Mouse (Mus musculus) liver, embryonic 14.5 days (tissue): ENCODE results near the gene Plekha5. TPM values are rescaled to one million over a fixed set of nuclear protein-coding genes. Genes with fewer than 3 reads are reported as not detected.

Experiments used
- ATAC-seq: fragments of 200-750 bp; cut with Nextera tagmentation; 2 replicates; pipeline ENCODE4 v1.8.0; 2017; ENCODE audit warnings: moderate number of reproducible peaks, mild to moderate bottlenecking, moderate library complexity; ENCODE audit not compliant: insufficient read depth
- DNase-seq, 3 experiments: peaks; one replicate each; pipeline ENCODE4 v3.0.0-alpha.2; 2012 to 2013; ENCODE audit warnings: low read depth in 3 of 3, low spot score in 3 of 3
- H3K27ac ChIP-seq: fragments of 300-500 bp; sonication (generic); 2 replicates; pipeline ENCODE4 v1.5.1; 2014; ENCODE audit warnings: moderate library complexity, mild to moderate bottlenecking, control low read depth, inconsistent platforms
- H3K27me3 ChIP-seq: fragments of 300-500 bp; sonication (generic); 2 replicates; pipeline ENCODE4 v1.6.1; 2014; ENCODE audit warnings: mild to moderate bottlenecking, low read length, moderate library complexity; ENCODE audit not compliant: control insufficient read depth, insufficient read depth
- H3K36me3 ChIP-seq: fragments of 300-500 bp; sonication (generic); replicated peaks from 2 replicates; pipeline ENCODE4 v1.6.1; 2014; ENCODE audit warnings: low read depth; ENCODE audit not compliant: control insufficient read depth, insufficient read depth
- H3K4me1 ChIP-seq, 2 experiments: fragments of 200-500 bp in 1 of 2; fragments of 300-500 bp in 1 of 2; sonication (generic) in 1 of 2; replicated peaks; 2 replicates each; pipeline ENCODE4 v1.6.1; 2012 to 2014; ENCODE audit warnings: antibody characterized with exemption in 1 of 2, inconsistent platforms in 1 of 2, low read length in 1 of 2; ENCODE audit not compliant: control insufficient read depth in 2 of 2, insufficient read depth in 2 of 2
- H3K4me2 ChIP-seq: fragments of 300-500 bp; sonication (generic); 2 replicates; pipeline ENCODE4 v1.6.1; 2014; ENCODE audit warnings: low read depth, mild to moderate bottlenecking, control low read depth, moderate library complexity
- H3K4me3 ChIP-seq, 2 experiments: fragments of 200-500 bp in 1 of 2; fragments of 300-500 bp in 1 of 2; sonication (generic) in 1 of 2; 2 replicates each; pipeline ENCODE4 v1.5.1; 2012 to 2014; ENCODE audit warnings: low read depth in 2 of 2, low read length in 2 of 2, mild to moderate bottlenecking in 2 of 2, control low read depth in 1 of 2, inconsistent platforms in 1 of 2, moderate library complexity in 1 of 2; ENCODE audit not compliant: insufficient read depth in 1 of 2
- H3K9ac ChIP-seq: fragments of 300-500 bp; sonication (generic); replicated peaks from 2 replicates; pipeline ENCODE4 v1.6.1; 2014; ENCODE audit warnings: mild to moderate bottlenecking, control low read depth, moderate library complexity
- H3K9me3 ChIP-seq: fragments of 300-500 bp; sonication (generic); 2 replicates; pipeline ENCODE4 v1.6.1; 2016; ENCODE audit warnings: low read length, mixed read lengths; ENCODE audit not compliant: control insufficient read depth
- CTCF ChIP-seq: IDR thresholded peaks from 2 replicates; pipeline ENCODE4 v1.5.1; 2016; ENCODE audit warnings: antibody characterized with exemption, low read depth, control low read depth
- EP300 ChIP-seq: IDR thresholded peaks from 2 replicates; pipeline ENCODE4 v1.6.1; 2016; ENCODE audit warnings: antibody characterized with exemption, low read depth
- WGBS: fragments of 180-500 bp; shearing (Covaris S2); extraction: QIAGEN DNeasy Blood & Tissue Kit; methylation state at CpG from one replicate; pipeline ENCODE4 v1.1.7; 2014; ENCODE audit not compliant: insufficient replicate concordance; 5-methylcytosine and 5-hydroxymethylcytosine counted together
- polyA plus RNA-seq, 2 experiments: library from polyadenylated mRNA; depleted of rRNA in 1 of 2; stranded (reverse) in 1 of 2; unstranded in 1 of 2; fragments of >200 nt; fragmentation: Nextera tagmentation in 1 of 2; extraction: Ambion mirVana in 1 of 2; gene quantifications; 2 replicates each; pipeline versions ENCODE4 v1.2.1 to v1.2.3; 2012 to 2014

Plekha5 gene
- polyA plus RNA-seq, 2 experiments = 3.6 to 6.0 TPM

DNA sequence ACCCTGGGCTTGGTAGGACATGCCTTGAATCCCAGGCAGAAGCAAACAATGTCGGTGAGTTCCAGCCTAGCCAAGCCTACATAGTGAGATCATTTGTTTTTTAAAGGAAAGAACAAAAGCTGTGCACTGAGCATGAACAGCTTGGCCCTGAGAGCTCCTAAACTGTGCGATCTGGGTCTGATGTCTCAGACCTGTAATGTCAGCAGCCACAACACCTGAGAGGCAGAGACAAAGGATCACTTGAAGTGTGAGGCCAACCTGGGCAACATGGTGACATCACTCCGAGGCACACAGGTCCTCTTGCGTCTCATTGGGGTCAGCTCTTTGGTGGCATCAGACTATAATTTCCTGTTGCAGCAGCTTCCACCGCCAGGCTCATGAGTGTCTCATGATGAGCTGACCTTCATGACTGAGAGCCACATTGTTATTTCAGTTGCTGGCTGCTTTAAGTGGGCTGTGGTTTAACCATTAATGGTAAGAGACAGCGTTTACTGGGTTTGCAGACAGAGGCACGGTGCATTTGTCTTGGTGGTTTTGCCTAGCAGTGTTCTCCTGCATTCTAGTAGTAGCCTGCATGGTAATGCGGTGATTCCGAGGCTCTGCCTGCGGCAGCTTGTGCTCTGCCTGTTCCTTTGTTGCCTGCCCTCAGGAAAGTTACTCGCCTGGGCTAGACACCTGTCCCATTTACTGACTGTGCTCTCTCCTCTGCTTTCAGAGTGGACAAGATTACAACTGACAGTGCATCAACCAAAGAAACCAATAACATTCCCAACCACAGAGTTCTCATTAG, 119.3 kb downstream of the Plekha5 start:
- DNase-seq (no peak), ATAC-seq (no peak)
- H3K4me3 ChIP-seq = no peak overlapping the region
- WGBS = 64% methylated on average over 11 of the region's 11 CpGs
- no peak overlapping the region for H3K4me2 ChIP-seq
- no peaks in the 10 kb centered on the region for H3K36me3 ChIP-seq
- H3K27me3 ChIP-seq = no peaks in the 10 kb centered on the region
- no peak overlapping the region for H3K9ac ChIP-seq
- H3K27ac ChIP-seq = no peak overlapping the region
- no peak for TF ChIP-seq EP300
- no peak for TF ChIP-seq CTCF
- peaks cover 0 to 7% of the 10 kb centered on the region in 2 experiments; a peak in 2 of 4 replicates for H3K4me1 ChIP-seq
- no peaks in the 10 kb centered on the region for H3K9me3 ChIP-seq

DNA sequence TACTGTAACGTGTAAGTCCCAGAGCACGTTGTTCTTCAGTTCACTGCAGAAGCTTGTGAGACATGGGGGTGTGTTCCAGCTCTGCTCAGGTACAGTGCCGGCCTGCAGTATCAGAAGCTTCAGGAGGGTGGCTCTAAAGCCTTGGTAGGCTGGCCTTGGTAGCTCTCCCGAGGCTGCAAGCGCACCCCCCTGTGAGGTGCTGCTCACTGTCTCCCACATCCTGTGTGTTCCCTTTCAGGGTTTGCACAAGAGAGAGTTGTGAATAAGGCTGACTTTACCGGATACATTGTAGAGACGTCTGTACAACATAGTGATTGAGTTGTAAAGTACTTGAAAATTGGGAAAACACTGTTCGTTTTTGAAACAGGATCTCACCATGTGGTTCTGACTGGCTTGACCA, 122.2 kb downstream of the Plekha5 start:
- Histone ChIP-seq H3K36me3 (no peaks in the 10 kb centered on the region), H3K27ac (no peak overlapping the region), H3K4me3 (no peak overlapping the region), H3K4me2 (no peak overlapping the region), H3K4me1 (peaks cover 0 to 9% of the 10 kb centered on the region in 2 experiments; a peak in 2 of 4 replicates), H3K9me3 (no peaks in the 10 kb centered on the region), H3K27me3 (no peaks in the 10 kb centered on the region), H3K9ac (no peak overlapping the region)
- no peak for TF ChIP-seq EP300
- no peak for TF ChIP-seq CTCF
- DNase-seq (no peak), ATAC-seq (no peak)
- WGBS = 68% methylated on average over 8 of the region's 8 CpGs

DNA sequence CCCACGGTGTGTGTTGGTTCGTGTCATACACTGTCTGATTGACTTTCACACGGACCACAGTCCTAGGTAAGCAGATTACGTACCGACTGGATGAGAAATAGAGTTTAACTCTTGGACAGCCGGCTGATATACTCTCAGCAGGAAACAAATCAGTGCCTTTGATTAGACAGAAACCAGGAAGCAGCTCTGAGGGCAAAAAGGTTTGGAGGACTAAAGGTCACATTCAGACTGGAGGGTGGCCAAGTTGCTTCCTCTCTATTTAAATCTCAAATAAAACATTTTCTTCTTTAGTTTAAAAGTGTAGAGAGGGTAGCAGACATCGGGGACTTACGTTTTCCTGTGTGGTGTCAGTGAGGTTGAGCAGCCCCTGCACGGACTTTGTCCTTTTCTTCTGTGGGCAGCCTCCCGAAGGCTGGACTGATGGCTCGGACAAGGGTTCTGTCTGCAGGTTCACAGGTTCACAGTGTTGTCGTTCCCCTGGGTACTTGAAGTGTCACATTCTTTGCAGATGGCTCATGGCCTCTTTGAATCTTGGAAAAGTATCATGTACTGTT, 122.9 kb downstream of the Plekha5 start:
- no peak overlapping the region for H3K4me2 ChIP-seq
- no peak for TF ChIP-seq CTCF
- no peak for TF ChIP-seq EP300
- 57% methylated on average over 12 of the region's 12 CpGs for WGBS
- H3K4me1 ChIP-seq = peaks cover 0 to 9% of the 10 kb centered on the region in 2 experiments; a peak in 2 of 4 replicates
- no peaks in the 10 kb centered on the region for H3K9me3 ChIP-seq
- H3K9ac ChIP-seq = no peak overlapping the region
- H3K36me3 ChIP-seq = no peaks in the 10 kb centered on the region
- H3K27me3 ChIP-seq = no peaks in the 10 kb centered on the region
- no peak overlapping the region for H3K4me3 ChIP-seq
- H3K27ac ChIP-seq = no peak overlapping the region
- DNase-seq (no peak), ATAC-seq (no peak; the same call in 1 of the 2 replicates)

DNA sequence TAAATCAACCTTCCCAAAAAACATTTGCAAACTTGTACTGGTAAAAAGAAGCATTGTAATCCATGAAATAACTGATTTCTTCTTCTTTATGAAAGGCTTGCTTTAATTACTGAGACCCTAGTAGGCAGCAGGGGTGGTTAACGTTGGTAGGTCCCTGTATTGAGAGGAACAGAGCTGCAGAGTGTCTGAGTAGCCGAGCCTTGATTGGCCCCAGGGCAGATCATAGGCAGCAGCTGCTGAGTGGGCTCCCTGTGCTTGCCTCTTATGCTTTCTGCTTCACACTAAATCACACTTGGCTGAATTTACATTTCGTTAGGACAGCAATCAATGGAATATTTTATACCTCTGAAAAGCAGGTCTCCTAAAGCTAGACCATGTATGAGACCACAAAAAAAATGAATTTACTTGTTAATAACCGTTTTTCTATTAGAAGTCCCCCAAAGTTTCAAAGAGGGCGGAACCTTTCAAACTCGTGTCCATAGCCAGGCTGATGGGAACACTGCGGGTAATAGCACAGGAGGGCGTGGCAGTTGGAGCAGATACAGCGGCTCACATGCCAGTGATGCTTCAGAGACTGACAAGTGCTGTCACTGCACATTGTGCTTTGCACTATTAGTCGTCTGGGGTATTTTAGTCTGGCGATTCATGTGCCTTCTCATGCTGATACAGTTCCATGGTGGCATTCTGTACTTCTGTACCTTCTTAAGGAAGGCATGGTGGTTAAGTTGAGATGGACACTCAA, 123.5 kb downstream of the Plekha5 start:
- Histone ChIP-seq H3K4me1 (peaks cover 0 to 9% of the 10 kb centered on the region in 2 experiments; a peak in 2 of 4 replicates), H3K9ac (no peak overlapping the region), H3K9me3 (no peaks in the 10 kb centered on the region), H3K4me3 (no peak overlapping the region), H3K27me3 (no peaks in the 10 kb centered on the region), H3K36me3 (no peaks in the 10 kb centered on the region), H3K4me2 (no peak overlapping the region), H3K27ac (no peak overlapping the region)
- no peak for ATAC-seq
- DNase-seq = no peak
- 65% methylated on average over 11 of the region's 11 CpGs for WGBS
- TF ChIP-seq EP300 = no peak
- no peak for TF ChIP-seq CTCF
